Mouse (Mus musculus) right cerebral cortex, adult 2 months (tissue): ENCODE results near the gene Erg.

ENCODE experiments used
- DNase-seq, 2 experiments: peaks; one replicate each; pipeline ENCODE4 v3.0.0; 2021 to 2022; ENCODE audit warnings: low spot score in 2 of 2

Gene Erg

DNA sequence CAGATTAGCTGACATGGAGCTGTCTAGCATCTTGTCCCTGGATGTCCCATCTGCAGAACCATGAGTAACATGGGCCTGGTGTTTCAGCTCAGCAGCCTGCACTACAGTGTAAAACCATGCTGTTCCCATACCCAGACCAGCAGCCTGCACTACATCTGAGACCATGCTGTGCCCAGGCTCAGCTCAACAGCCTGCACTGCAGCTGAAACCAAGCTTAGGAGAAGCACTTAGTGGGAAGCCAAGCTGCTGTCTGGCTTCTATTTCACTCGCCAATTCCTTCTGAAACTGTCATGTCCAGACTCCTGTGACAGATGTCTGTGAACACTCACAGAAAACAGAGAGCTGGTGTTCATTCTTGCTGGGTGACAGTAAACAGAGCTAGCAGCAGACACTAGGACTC, 195.6 kb downstream of the Erg start:
- DNase-seq = no peak

GRCm38 (mm10) chr16:95388811-95389529, 197.4 kb downstream of the Erg start:
- DNase-seq = no peak

GRCm38 (mm10) chr16:95388292-95388691, 198.1 kb downstream of the Erg start:
- no peak for DNase-seq

GRCm38 (mm10) chr16:95387008-95387407, 199.4 kb downstream of the Erg start:
- DNase-seq = no peak

DNA sequence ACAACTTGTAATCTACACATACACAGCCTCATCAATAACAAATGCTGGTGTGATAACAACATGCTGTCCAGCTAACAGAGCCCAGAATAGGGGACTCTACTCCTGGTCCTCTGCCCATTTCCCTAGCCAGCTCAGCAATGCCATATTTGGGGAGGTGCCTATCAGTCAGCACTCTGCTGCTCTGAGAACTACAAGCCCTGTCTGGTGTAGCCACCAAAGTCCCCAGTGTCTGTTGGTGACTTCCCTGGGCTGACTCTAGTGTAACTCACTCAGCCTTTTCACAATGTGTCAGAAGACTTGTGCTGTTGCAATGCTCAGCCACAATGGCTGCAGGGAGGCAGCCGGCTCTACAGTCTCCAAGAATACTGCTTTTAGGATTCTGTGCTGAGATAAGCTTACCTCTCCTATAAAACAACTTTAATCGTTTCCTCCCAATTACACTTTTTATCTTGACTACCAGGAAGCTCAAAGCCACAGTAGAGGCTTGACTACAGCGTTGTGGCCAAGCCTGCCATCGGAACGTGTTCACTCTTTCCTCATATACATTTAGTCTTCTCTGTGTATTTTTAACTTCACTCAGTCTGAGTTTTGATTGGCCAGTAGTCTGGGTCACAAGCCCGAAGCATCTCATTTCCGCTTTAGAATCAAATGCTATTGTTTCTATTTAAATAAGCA, 201.0 kb downstream of the Erg start:
- DNase-seq = no peak

DNA sequence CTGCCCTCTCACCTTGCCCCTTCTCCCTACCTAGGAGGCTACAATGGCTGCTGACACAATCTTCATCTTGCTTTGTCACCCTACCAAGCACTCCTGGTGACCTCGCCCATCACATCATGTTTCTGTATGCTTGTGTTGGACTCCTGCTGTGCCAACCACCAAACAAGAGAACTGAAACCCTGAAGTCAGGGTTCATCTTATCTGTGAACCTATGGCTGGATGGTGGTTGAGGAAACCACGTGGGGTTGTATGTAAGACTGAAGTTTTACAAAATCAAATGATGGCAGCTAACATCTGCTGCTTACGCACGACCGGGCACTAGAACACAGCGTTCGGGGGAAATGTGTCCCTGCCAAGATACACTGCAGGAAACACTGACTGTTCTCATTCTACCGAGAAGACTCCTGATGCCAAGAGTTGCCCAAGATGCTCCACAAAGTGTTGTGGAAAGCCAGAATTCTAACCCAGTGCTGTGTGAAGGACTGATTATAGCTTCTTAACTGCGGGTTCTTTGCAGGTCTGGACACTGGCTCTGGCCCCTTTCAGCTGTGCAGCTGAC, 201.7 kb downstream of the Erg start:
- DNase-seq = no peak

DNA sequence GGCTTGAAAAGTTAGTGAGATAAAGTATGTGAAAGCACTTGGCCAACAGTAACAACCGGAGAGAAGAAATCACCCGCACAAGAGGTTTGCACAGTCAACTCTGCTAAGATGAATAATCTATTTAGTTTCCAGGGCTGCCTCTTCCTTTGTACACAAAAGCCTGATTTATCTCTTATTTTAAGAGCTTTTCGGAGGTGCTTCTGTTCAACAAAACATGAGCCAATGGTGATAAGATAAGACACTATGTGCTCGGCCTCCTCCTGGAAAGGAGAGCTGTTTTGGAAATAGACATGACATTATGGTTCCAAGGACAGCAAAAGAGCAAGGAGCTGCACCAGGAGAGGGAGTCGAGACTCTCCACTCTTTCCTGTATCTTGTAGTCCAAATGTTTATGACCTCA, 204.1 kb downstream of the Erg start:
- DNase-seq = no peak

DNA sequence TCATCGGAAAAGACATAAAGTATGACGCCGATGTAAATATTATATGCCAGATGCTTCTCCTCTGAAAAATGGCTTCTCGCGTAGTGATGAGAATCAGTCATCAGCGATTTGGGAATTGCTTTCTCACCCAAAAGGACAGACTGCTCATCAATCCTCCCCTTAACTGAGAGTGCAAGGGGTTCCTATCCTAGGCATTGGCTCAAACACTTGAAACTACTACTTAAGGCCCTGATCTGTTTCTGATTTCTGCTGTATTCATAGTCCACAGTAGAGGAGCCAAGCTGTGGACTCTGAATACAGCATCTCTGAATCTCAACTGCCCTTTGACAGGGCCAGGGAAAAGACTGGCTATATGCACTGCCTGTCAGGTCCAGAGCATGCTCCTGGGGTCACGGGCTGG, 209.6 kb downstream of the Erg start:
- DNase-seq = no peak

DNA sequence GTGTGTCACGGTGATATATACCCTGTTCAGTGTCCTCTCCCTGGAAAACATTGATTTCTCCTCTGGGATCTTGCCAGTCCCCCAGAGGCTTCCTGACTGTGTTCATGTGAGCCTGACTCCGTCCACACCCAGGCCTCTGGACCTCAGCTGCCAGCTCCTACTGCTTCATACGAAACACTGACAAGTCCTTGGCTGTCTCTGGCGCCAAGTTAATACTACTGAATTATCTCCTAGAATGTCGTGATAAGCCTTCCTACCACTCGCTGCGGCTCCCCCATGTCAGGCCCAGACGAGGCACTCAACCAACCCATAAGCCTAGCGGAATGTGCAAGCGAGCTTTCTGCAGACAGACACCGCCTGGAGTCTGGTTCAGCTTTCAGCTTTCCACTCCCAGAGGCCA, 210.0 kb downstream of the Erg start:
- no peak for DNase-seq

DNA sequence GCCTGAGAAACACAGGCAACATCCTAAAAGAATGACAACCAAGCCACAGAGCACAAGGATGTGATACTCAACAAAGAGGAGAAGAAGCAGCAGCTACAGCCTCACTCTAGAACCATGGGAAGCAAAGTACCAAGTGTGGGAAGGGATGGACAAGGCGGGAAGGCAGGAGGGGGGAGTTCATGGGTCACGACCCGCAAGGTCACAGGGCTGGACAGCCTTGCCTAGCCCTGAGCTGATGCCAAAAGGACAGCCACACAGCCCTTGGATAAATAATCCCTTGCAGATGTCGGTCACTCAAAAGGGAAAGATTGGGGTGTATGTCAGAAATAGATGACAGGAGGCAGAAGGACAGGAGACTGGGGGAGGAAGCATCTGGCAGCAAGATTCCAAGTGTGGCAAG, 211.7 kb downstream of the Erg start:
- no peak for DNase-seq

- no peak for DNase-seq
These were observed 213.4 kb downstream of the Erg start for GRCm38 (mm10) chr16:95372960-95373359.

DNA sequence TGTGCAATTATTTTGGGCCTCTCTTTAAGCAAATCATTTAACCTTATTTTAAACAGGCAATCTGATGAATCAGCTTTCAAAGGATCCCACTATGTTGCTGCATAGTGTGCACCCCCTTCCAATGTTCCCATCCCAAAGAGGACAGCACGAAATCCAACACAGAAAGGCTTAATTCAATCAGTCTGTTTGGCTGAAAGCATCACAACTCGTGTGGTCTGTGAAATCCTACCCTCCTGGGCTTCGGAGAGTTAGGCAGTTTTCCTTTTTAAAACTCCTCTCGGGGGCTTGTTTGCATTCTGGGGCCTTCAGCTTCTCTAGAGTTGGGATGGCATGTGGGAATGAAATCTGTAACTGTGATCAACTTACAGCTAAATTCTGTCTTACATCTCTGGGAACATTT, 214.7 kb downstream of the Erg start:
- no peak for DNase-seq

- DNase-seq = no peak
These were observed 219.2 kb downstream of the Erg start for GRCm38 (mm10) chr16:95366989-95367765.

DNA sequence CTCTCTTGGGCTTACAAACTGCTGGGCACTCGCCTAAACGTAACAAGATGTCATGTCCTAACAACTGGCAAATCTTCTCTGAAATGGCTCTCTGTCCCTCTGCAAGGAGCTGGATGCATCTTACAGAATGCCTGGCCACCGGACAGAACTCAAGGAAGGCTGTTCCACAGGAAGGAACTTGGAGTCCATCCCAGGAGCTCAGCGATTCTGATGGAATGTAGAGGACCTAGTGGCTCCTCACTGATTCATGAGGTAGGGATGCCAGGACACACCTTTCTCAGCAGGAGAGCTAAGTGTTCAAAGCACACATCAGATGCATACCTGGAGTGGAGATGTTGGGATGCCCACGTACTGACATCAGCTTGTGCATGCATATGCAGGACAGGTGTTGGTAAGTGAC, 221.2 kb downstream of the Erg start:
- no peak for DNase-seq

GRCm38 (mm10) chr16:95363632-95364465, 222.5 kb downstream of the Erg start:
- no peak for DNase-seq

DNA sequence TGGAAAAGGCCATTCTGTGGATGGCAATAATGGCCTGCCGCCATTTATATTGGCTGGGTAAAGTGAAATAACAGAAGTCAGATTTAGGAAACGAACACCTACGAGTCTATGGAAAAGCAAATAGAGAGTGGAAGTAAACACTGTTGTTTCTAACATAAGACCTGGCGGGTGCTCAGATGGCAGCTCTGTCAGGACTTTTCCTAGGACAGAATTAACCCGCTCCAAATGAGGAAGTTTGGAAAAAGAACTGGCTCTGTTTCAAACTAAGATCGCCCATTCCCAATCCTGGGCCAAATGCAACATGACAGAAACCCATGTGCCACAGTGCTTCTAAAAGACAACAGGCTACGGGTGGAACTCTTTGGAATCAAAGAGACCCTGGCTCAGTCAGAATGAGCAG, 224.4 kb downstream of the Erg start:
- no peak for DNase-seq

- DNase-seq = no peak
These were observed 225.4 kb downstream of the Erg start for GRCm38 (mm10) chr16:95360940-95361489.

- DNase-seq = no peak
These were observed 226.1 kb downstream of the Erg start for GRCm38 (mm10) chr16:95360214-95360850.

- DNase-seq = no peak
These were observed 229.1 kb downstream of the Erg start for GRCm38 (mm10) chr16:95356962-95357955.

DNA sequence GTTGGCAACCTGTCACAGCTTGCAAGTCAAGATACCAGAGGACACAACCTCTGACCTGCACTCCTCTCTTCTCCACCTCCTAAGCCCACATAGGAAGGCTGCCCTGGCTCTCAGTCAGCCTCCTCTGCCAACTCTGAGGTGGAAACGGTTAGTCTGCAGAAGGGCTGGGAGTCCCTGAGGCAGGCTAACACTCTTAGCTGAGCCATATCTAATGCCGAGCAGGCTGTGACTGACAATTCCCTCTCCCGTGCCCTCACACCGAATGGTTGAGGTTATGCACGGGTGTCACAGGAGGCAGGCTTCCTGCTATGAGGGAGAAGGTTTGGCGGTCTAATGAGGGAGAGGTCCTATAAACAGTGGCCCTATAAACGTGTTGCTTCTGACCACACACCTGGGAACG, 232.6 kb downstream of the Erg start:
- DNase-seq = no peak
